Mouse (Mus musculus): ENCODE results near the gene Elmo1. TPM values are rescaled to one million over a fixed set of nuclear protein-coding genes. Genes with fewer than 3 reads are reported as not detected.
A peak's percentile ranks its signal among the peaks of the same experiment; 100 is the strongest.

Gene Elmo1
- 10 to 100 TPM; 10.9 to 15.1 (median 13.8) TPM for total RNA-seq (2022)

- peak; percentile 72 for DNase-seq
Measured at GRCm38 (mm10) chr13:20090133-20090710, at the start of gene Elmo1. Gene Elmo1, plus strand, starts transcription at chr13:20090596.

DNA sequence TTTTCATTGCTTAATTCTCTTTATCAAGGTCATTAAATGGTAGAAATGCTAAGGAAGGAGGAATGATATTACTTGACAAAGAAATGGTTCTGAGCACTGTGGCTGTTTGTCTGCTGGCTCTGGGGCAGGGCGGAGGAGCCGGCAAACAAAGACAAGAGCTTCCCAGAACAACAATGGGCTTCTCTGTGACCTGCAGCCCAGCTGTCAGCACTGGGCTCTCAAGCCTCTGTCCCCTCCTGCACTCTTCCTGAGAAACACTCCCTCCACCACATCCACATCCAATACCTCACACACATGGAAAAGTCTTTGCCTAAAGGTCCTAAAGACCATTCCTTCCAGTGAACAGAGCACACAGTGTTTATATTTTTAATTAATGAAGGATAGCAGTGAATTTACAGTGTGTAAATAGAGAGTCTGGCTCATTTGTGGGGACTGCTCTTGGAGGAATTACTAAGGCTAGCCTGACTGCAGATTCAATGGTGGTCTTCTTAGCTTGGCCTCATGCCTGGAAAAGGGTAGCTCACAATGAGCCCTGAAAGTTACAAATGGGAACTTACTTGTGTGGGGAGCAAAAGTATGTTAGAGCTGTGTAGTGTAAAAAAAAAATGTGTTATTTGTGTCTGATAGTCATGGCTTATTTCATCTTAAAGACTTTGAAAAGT lies 49.1 kb upstream of the Elmo1 start:
- no peak for DNase-seq

GRCm38 (mm10) chr13:20042856-20043255 lies 47.5 kb upstream of the Elmo1 start:
- DNase-seq, result no peak

- DNase-seq, result no peak
Measured at GRCm38 (mm10) chr13:20045350-20045749, 45.0 kb upstream of the Elmo1 start.

GRCm38 (mm10) chr13:20045836-20046235 lies 44.6 kb upstream of the Elmo1 start:
- DNase-seq, result no peak

GRCm38 (mm10) chr13:20046406-20046805 lies 44.0 kb upstream of the Elmo1 start:
- DNase-seq, result no peak

DNA sequence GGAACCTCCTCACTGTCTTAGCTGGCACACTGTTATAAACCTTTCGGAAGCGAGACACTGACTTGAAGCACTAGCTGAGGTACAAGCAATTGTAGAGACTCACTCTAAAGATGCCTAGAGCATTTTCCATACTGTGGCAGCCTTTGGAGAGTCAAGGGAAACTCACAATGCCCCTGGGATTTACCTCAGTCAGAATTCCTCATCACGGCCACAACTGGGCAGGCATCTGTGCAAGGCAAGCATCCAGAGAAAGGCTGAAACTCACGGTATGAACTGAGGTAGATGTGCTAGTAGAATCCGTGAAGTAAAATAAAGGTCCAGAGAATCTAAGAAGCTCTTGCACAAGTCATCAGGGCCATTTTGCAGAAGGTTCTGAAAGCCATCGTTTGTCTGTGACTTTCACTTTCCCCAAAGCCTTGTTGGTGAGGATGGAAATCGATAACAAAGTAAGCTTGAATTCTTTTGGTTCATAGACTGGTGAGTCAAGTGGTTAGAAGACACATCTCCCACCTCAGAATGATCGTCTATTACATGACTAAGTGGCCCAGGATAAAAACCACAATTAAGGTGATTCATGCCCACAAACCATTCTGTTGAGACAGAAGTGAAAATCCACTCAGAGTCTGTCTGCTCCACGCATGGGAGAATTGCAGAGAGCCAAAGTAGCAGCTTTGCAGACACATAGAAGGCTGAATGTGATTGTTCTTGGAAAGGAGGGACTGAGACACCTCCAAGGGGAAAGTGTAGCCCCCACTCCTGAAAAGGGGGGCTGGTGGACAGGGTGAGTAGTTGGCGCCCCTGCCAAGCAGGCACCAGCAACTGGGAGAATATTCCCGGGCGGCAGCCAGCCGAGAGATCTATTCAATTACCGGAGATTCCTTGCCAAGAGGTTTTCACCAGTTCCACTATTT lies 42.2 kb upstream of the Elmo1 start:
- DNase-seq, result no peak

DNA sequence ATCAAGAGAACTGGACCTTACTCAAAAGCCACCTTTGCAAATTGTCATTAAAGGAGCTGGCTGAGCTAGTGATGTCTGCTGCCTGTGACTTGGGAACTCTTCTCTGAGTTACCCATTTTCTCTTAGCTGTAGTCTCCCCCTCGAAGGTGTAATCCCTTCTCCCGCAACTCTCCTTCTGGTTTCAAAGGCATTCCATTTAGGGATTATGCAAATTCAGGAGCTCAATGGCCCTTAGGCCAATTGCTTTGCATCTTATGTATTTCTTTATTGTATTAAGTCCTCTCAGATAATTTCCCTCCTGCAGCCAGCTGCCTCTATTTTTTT lies 41.6 kb upstream of the Elmo1 start:
- DNase-seq, result no peak

DNA sequence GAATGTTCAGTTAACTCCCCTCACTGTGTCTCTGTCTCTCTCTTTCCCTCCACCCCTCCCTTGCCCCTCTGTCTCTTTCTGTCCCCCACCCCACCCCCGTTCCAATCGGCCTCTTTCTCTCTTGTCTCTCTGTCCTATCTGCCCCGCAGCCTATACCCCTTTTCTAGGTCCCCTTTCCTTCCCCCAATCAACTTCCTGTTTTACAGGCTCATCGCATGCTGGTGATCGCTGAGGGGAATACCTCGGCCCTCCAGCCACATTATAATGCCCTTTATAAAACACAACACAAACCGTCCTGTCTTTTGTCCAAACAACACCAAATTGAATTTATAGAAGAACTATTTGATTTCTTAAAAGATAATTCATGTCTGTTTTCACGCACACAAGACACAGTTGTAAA lies 40.7 kb upstream of the Elmo1 start:
- no peak for DNase-seq

DNA sequence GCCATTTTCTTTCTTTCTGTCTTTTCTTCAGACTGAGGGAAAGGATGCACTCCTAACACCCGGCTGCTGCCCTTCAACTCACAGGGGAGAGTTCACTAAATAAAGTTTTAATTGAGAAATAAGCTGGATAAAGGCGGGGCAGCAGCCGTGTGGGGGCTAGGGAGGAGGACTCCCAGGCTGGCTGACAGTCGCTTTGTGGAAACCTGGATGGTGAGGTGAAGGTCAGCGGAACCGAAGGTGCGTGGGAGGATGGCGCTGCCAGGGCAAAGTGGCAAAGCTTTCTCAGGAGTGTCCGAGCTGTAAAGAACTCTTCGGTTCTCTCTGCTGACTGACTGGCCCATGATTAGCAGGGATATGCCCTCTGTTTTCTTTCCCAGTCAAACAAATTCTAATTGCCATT lies 40.2 kb upstream of the Elmo1 start:
- DNase-seq, result no peak

- peak; percentile 21 for DNase-seq
Measured at GRCm38 (mm10) chr13:20057926-20058325, 32.5 kb upstream of the Elmo1 start.

GRCm38 (mm10) chr13:20061031-20061430 lies 29.4 kb upstream of the Elmo1 start:
- DNase-seq, result no peak

DNA sequence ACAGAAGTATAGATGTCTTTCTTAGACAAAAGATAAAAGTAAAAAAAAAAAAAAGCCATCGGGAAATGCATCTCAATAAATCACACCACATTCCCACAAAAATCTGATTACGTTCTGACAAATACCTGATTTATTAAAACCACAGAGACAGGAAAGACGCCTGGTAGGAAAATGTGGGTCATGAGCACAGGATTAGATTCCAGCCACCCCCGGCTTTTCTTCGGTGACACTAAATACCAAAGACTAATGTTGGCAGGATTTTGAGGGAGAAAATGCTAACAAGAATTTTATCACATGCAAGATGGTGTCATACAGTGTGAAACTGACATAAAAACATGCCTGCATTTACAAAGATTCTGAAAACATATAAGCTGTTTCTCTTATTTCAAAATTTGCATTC lies 27.1 kb upstream of the Elmo1 start:
- no peak for DNase-seq

GRCm38 (mm10) chr13:20072043-20072442 lies 18.4 kb upstream of the Elmo1 start:
- no peak for DNase-seq

DNA sequence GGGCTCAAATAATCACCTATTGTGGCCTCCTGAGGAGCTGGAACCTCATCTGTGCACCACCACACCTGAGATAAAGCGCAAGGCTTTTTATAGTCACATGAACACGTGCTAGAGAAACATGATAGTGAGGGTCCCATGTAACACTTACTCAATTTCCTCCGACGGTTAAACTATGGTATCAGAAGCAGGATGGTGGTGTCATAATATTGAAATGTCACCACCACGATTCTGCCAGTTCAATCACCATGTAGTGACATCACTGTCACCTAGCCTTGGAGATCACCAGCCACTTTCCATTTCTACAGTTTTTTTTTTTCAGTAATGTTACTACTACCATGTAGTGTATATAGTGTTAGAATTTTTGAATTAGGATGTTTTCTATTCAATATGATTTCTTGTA lies 17.4 kb upstream of the Elmo1 start:
- DNase-seq, result no peak

- no peak for DNase-seq
Measured at GRCm38 (mm10) chr13:20076521-20076920, 13.9 kb upstream of the Elmo1 start.

DNA sequence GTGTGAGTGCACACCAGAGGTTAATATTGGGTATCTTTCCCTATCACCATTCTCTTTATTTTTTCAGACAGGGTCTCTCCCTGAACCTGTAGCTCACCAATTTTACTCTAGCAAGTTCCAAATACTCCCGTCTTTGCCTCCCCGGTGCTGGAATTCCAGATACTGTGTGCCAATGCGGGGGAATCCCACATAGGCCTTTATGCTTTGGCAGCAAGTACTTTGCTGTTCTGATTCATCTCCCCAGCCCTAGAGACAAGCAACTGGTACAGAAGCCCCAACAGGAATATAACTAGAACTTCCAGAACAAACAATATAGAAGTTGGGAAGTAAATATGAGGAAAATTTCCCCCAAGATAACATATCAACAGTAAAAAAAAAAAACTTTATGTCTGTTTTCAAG lies 13.2 kb upstream of the Elmo1 start:
- DNase-seq, result no peak

DNA sequence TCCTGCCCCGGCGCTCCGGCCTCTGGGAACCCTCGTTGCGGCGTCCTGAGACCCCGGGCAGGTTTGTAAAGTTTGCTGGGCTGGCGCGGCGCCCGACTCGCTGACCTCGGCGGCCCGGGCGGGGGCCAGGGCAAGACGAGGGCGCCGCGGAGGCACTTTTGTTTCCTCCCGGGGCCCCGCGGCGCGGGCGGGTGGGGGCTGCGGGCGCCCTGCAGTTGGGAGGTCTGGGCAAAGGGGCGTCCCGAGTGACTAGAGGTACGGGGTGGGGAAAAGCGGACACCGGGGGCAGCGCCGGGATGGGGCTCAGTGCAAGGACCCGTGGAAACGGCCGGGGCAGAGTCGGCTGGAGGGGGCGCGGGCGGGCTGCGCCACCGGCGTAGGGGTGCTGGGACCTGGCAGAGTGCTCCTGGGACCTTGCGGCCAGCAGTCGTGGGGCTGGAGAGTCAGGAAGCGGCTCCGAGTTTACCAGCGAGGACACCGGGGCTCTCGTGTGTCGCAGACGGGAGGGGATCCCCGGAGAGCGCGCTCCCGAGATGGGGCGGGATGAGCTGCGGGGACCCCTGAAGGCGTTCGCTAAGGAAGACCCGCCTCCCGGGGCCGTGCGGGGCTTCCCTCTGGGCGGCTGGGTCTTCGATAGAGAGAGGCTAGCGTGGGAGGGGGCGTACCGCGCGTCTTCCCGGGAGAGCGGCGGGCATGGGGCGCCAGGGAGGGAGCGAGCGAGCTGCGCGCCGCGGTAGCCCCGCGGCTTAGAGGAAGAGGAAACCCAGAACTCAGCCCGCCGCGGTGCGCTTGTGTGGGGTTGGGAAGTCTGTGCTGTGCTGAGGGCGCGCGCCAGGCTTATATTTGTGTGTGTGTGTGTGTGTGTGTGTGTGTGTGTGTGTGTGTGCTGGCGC lies 561 bp downstream of the Elmo1 start:
- no peak for DNase-seq

DNA sequence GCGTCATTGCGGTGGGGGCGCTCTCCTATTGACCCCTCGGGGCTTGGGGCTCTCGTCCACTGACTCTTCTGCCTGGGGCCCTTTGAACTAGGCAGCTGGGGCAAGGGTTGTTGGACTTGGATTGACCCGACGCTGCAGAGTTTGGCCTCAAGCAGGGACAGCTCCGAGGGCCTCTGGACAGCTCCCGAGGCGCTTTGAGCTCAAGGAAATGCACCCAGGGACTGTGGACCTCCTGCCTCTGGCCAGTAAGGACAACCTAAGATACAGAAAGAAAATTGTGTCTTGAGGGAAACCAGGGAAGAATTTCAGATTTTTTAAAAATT lies 1.2 kb downstream of the Elmo1 start:
- DNase-seq, result no peak

- DNase-seq, result no peak
Measured at GRCm38 (mm10) chr13:20092301-20092700, 1.9 kb downstream of the Elmo1 start.

DNA sequence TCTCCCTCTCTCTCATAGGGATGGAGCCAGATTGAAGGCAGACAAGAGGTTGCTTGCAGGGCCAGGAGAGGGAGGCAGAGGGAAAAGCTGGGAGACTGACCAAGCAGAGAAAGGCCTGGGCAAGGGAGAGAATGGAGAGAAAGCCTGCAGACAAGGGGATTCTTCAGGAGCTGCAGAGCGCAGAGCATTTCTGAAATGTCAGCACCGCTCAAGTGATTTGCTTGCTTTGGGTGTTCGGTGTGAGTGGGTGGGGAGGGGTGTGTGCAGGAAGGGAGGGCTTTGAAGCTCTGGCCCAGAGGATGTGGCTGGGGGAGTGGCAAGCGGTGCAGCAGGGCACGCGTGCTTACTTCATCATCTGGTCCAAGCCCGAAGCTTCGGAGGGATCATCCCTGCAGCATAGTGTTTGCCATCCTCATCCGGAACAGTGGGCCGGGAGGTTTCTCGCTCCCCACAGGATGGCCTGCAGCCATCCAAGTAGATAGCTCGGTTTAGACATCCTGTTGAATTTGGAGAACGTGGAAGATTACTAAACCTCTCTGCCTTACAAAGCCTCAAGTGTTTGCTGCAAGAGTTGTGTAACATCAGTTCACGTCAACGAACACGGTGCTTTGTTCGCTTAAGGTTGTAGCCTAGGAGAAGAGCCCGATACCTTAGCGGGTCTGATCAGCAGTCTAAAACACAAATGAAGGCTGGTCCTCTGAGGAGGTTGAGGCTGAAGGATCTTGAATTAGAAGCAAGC lies 3.1 kb downstream of the Elmo1 start:
- DNase-seq, result no peak

All from adrenal gland, adult 8-10 months (tissue).